In the genomic region with DNA sequence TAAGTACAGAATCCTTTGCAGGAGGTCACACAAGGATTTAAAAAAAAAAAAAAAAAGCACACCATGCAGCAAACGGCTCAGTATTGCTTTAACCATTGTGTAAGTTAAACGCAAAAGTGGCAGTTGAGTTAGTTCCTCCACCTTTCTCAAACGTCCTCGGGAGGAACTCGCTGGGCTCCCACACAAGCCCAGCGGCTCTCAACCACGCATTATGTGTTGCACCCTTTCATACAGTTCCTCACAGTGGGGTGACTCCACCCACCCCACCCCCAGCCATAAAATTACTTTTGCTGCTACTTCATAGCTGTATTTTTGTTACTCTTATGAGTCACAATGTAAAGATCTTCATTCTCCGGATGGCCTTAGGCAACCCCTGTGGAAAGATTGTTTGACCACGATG, we compare ENCODE assay signal across 14 mouse cellular contexts. TPM values are rescaled to one million over a fixed set of nuclear protein-coding genes. Genes with fewer than 3 reads are reported as not detected.
A peak's percentile ranks its signal among the peaks of the same experiment; 100 is the strongest.
DNase-seq lines count a peak whose midpoint lies in the region; ATAC-seq lines count a peak whose summit lies in the region.
"Had no signal": no experiment of that assay in that cellular context is flagged by ENCODE, and none has a peak within 500 bp of the region (broad histone marks: within the 10 kb centered on the region; RNA-seq: fewer than 3 reads in every experiment).

No protein-coding gene starts in this region.

- H3K4me3 ChIP-seq in heart, embryonic 12.5 days, result no peak overlapping the region
- H3K4me3 ChIP-seq in intestine, embryonic 16.5 days (ENCODE audit: low read length), result no peak overlapping the region
- H3K4me3 ChIP-seq: forebrain, embryonic 13.5 days; midbrain, embryonic 10.5 days had no signal

- peaks cover 71% of the 10 kb centered on the region for H3K4me1 ChIP-seq in heart, embryonic 12.5 days (replicated peaks)
- H3K4me1 ChIP-seq in intestine, embryonic 16.5 days (ENCODE audit: control insufficient read depth, insufficient read depth, low read length), result no peaks in the 10 kb centered on the region
- H3K4me1 ChIP-seq: forebrain, embryonic 13.5 days; midbrain, embryonic 10.5 days had no signal

- ATAC-seq in heart, embryonic 12.5 days (ENCODE audit: insufficient number of reproducible peaks, low FRiP score), result no peak
- peak; percentile 44 for ATAC-seq in activated CD4-positive, CD25-positive, alpha-beta regulatory T cell, adult 4 months
- peak; percentile 87 for ATAC-seq in monocyte, adult 5-6 weeks (replicated peaks; ENCODE audit: insufficient number of reproducible peaks, low FRiP score, low TSS enrichment, poor library complexity, severe bottlenecking)
- ATAC-seq in intestine, embryonic 16.5 days, result no peak
- ATAC-seq: forebrain, embryonic 13.5 days; Patski had no signal

- no peak for DNase-seq in heart, adult 9 months (ENCODE audit: low spot score in 2 of 2)
- DNase-seq in lung, postnatal 36 days, result peak; percentile 46
- DNase-seq in lung, postnatal 4 days, result no peak
- no peak for DNase-seq in gastrocnemius, postnatal 25 days
- DNase-seq: cerebellum, postnatal 14 days had no signal

- peak overlapping the region; percentile 71 for H3K27ac ChIP-seq in heart, embryonic 12.5 days (ENCODE audit: poor library complexity, severe bottlenecking)
- no peak overlapping the region for H3K27ac ChIP-seq in intestine, embryonic 16.5 days (ENCODE audit: low read length)
- H3K27ac ChIP-seq: forebrain, embryonic 13.5 days; hindbrain, embryonic 14.5 days; midbrain, embryonic 10.5 days had no signal

- no peaks in the 10 kb centered on the region for H3K9me3 ChIP-seq in heart, embryonic 12.5 days (replicated peaks)
- no peaks in the 10 kb centered on the region for H3K9me3 ChIP-seq in intestine, embryonic 16.5 days (ENCODE audit: control insufficient read depth, low read length)
- H3K9me3 ChIP-seq: forebrain, embryonic 13.5 days; midbrain, embryonic 10.5 days had no signal

- no peak overlapping the region for H3K4me2 ChIP-seq in heart, embryonic 12.5 days
- no peak overlapping the region for H3K4me2 ChIP-seq in intestine, embryonic 16.5 days (ENCODE audit: low read depth, low read length)
- H3K4me2 ChIP-seq: forebrain, embryonic 13.5 days; hindbrain, embryonic 14.5 days had no signal

- no peaks in the 10 kb centered on the region for H3K27me3 ChIP-seq in heart, embryonic 12.5 days (replicated peaks)
- no peaks in the 10 kb centered on the region for H3K27me3 ChIP-seq in intestine, embryonic 16.5 days (replicated peaks; ENCODE audit: control insufficient read depth, insufficient read depth, low read length)
- H3K27me3 ChIP-seq: Patski had no signal

- no peaks in the 10 kb centered on the region for H3K36me3 ChIP-seq in heart, embryonic 12.5 days
- H3K36me3 ChIP-seq in intestine, embryonic 16.5 days (ENCODE audit: control insufficient read depth, insufficient read depth, low read length), result no peaks in the 10 kb centered on the region
- H3K36me3 ChIP-seq: midbrain, embryonic 10.5 days had no signal

- 66% methylated on average over 9 of the region's 9 CpGs for WGBS in heart, embryonic 12.5 days
- WGBS in intestine, embryonic 16.5 days, result 72% methylated on average over 9 of the region's 9 CpGs

- no peak overlapping the region for H3K9ac ChIP-seq in heart, embryonic 12.5 days
- H3K9ac ChIP-seq in intestine, embryonic 16.5 days (ENCODE audit: low read depth, low read length), result no peak overlapping the region
- H3K9ac ChIP-seq: forebrain, embryonic 13.5 days; hindbrain, embryonic 14.5 days had no signal

RNA-seq across cellular contexts. Expression of gene Lta4h, which starts 8.8 kb away (rescaled TPM):
- 303 and 305 TPM in 2 replicates for polyA plus RNA-seq in heart, embryonic 12.5 days (2016; fragmentation: Nextera tagmentation; extraction: Ambion mirVana)
- polyA plus RNA-seq in activated CD4-positive, CD25-positive, alpha-beta regulatory T cell, adult 4 months (2017; shearing (Covaris generic)), result 100 to 1,000 TPM; 159 to 218 TPM
- 194 to 214 TPM (median 195 TPM) in 3 replicates for total RNA-seq in monocyte, adult 5-6 weeks (2017)
- polyA plus RNA-seq in intestine, embryonic 16.5 days (2015; fragmentation: Nextera tagmentation; extraction: Ambion mirVana), result 365 and 370 TPM in 2 replicates
- total RNA-seq in gastrocnemius, postnatal 25 days (2021), result 10 to 100 TPM; 18.3 to 26.9 TPM

RNA-seq across cellular contexts. Expression of gene Hal, which starts 44.2 kb away (rescaled TPM):
- not detected in 2 replicates for polyA plus RNA-seq in heart, embryonic 12.5 days (2016; fragmentation: Nextera tagmentation; extraction: Ambion mirVana)
- polyA plus RNA-seq in activated CD4-positive, CD25-positive, alpha-beta regulatory T cell, adult 4 months (2017; shearing (Covaris generic)), result 1 to 10 TPM in 1 of 2 experiments, not detected in 1; 1.5 TPM
- total RNA-seq in monocyte, adult 5-6 weeks (2017), result 1.4 TPM in 1 of 3 replicates, not detected in the others
- polyA plus RNA-seq in intestine, embryonic 16.5 days (2015; fragmentation: Nextera tagmentation; extraction: Ambion mirVana), result 0.97 and 1.2 TPM in 2 replicates
- total RNA-seq in gastrocnemius, postnatal 25 days (2021), result under 1 TPM; 0.21 to 0.33 TPM
- polyA plus RNA-seq: forebrain, embryonic 13.5 days; hindbrain, embryonic 14.5 days; kidney, embryonic 14.5 days had no signal

Comparison
In these comparisons a context has a peak if more than half of its experiments do, and no peak if none do; other contexts are left out.
1. ATAC-seq: peak in activated CD4-positive, CD25-positive, alpha-beta regulatory T cell, adult 4 months (single experiment) and monocyte, adult 5-6 weeks (single experiment); none in heart, embryonic 12.5 days (single experiment) and intestine, embryonic 16.5 days (single experiment).